In genomic region chr10:93165416-93166381, GRCm38 (mm10) we compare ENCODE assay signal across 8 mouse cellular contexts. TPM values are rescaled to one million over a fixed set of nuclear protein-coding genes. Genes with fewer than 3 reads are reported as not detected.
DNase-seq lines count a peak whose midpoint lies in the region; ATAC-seq and TF ChIP-seq lines count a peak whose summit lies in the region.

No protein-coding gene starts in this region.

- intact Hi-C loops in heart, postnatal 14 days (cut with DNase I), result loop anchor here (5.0 to 10.0 kb wide), 2 partner anchors 42 to 289 kb away; partner anchors contain the start of gene Lta4h

- peak overlapping the region; percentile 53; the same call in 1 of the 2 replicates for H3K9ac ChIP-seq in heart, embryonic 12.5 days
- peak overlapping the region; percentile 18; the same call in 1 of the 2 replicates for H3K9ac ChIP-seq in forebrain, postnatal 0 days
- peak overlapping the region; percentile 45 for H3K9ac ChIP-seq in liver, embryonic 15.5 days

- DNase-seq in heart, postnatal 14 days, result no peak
- peak; percentile 51 for DNase-seq in T-cell, adult 2 months (ENCODE audit: low spot score)
- DNase-seq in forebrain, postnatal 0 days, result peak; percentile 34
- DNase-seq in spleen, postnatal 36 days (ENCODE audit: low spot score in 2 of 2), result peak; percentile 12 to 36
- no peak for DNase-seq in adrenal gland, adult 18-20 months (ENCODE audit: low spot score in 2 of 2)
- DNase-seq in gastrocnemius, postnatal 25 days, result no peak

- H3K36me3 ChIP-seq in heart, embryonic 12.5 days, result peaks cover 2% of the 10 kb centered on the region; the same call in 1 of the 2 replicates
- H3K36me3 ChIP-seq in forebrain, postnatal 0 days (ENCODE audit: insufficient read depth), result no peaks in the 10 kb centered on the region
- no peaks in the 10 kb centered on the region for H3K36me3 ChIP-seq in liver, embryonic 15.5 days (replicated peaks)

- no peaks in the 10 kb centered on the region for H3K9me3 ChIP-seq in heart, embryonic 12.5 days (replicated peaks)
- H3K9me3 ChIP-seq in forebrain, postnatal 0 days (ENCODE audit: low read length), result no peaks in the 10 kb centered on the region
- H3K9me3 ChIP-seq in liver, embryonic 15.5 days (replicated peaks), result no peaks in the 10 kb centered on the region

- peaks cover 48% of the 10 kb centered on the region for H3K4me1 ChIP-seq in heart, embryonic 12.5 days (replicated peaks)
- H3K4me1 ChIP-seq in forebrain, postnatal 0 days (ENCODE audit: insufficient read depth), result peaks cover 22% of the 10 kb centered on the region
- peaks cover 60% of the 10 kb centered on the region for H3K4me1 ChIP-seq in liver, embryonic 15.5 days (replicated peaks)

- 26% methylated on average over 14 of the region's 14 CpGs for WGBS in heart, embryonic 12.5 days
- 13% methylated on average over 14 of the region's 14 CpGs for WGBS in forebrain, postnatal 0 days
- 15% methylated on average over 14 of the region's 14 CpGs for WGBS in liver, embryonic 15.5 days (ENCODE audit: insufficient replicate concordance)

- TF ChIP-seq CTCF in forebrain, postnatal 0 days (IDR thresholded peaks at IDR 0.05; ENCODE audit: low read depth), result no peak

- peak overlapping the region; percentile 4; the same call in 1 of the 2 replicates for H3K4me3 ChIP-seq in heart, embryonic 12.5 days
- peak overlapping the region; percentile 18; the same call in 1 of the 2 replicates for H3K4me3 ChIP-seq in forebrain, postnatal 0 days (ENCODE audit: low read depth, low read length)
- H3K4me3 ChIP-seq in liver, embryonic 15.5 days (replicated peaks), result peak overlapping the region; percentile 34

- H3K27ac ChIP-seq in heart, embryonic 12.5 days (ENCODE audit: poor library complexity, severe bottlenecking), result peak overlapping the region; percentile 69
- H3K27ac ChIP-seq in forebrain, postnatal 0 days (ENCODE audit: low read depth, low read length), result 0 out of 2 replicates have a peak overlapping the region, but pooled peaks have one; percentile 35
- peak overlapping the region; percentile 72 for H3K27ac ChIP-seq in liver, embryonic 15.5 days (replicated peaks)

- peak; percentile 19; the same call in 1 of the 2 replicates for ATAC-seq in heart, embryonic 12.5 days (ENCODE audit: insufficient number of reproducible peaks, low FRiP score)
- ATAC-seq in forebrain, postnatal 0 days, result no peak
- ATAC-seq in liver, embryonic 15.5 days (ENCODE audit: insufficient read depth), result no peak

- H3K27me3 ChIP-seq in heart, embryonic 12.5 days (replicated peaks), result no peaks in the 10 kb centered on the region
- H3K27me3 ChIP-seq in forebrain, postnatal 0 days (ENCODE audit: insufficient read depth, low read length), result no peaks in the 10 kb centered on the region
- no peaks in the 10 kb centered on the region for H3K27me3 ChIP-seq in liver, embryonic 15.5 days

- peak overlapping the region; percentile 48 for H3K4me2 ChIP-seq in heart, embryonic 12.5 days
- peak overlapping the region; percentile 39 for H3K4me2 ChIP-seq in forebrain, postnatal 0 days (ENCODE audit: low read depth)
- peak overlapping the region; percentile 68 for H3K4me2 ChIP-seq in liver, embryonic 15.5 days

RNA-seq across cellular contexts. Expression of gene Cdk17, which starts 5.0 kb away (rescaled TPM):
- polyA plus RNA-seq in heart, embryonic 12.5 days (2016; fragmentation: Nextera tagmentation; extraction: Ambion mirVana), result 25.2 and 27.1 TPM in 2 replicates
- total RNA-seq in heart, postnatal 14 days (2021), result 10 to 100 TPM; 28.0 to 28.3 TPM
- total RNA-seq in forebrain, postnatal 0 days (2014; rRNA removed), result 119 and 149 TPM in 2 replicates
- 39.2 and 46.8 TPM in 2 replicates for polyA plus RNA-seq in forebrain, postnatal 0 days (2015; fragmentation: Nextera tagmentation; extraction: Ambion mirVana)
- polyA plus RNA-seq in liver, embryonic 15.5 days (2015; fragmentation: Nextera tagmentation; extraction: Ambion mirVana), result 10.1 and 11.0 TPM in 2 replicates
- total RNA-seq in adrenal gland, adult 18-20 months (2021), result 10 to 100 TPM; 24.6 to 29.4 TPM
- total RNA-seq in gastrocnemius, postnatal 25 days (2021), result 1 to 10 TPM; 5.9 to 6.3 TPM

Comparison
In these comparisons a context has a peak if more than half of its experiments do, and no peak if none do; other contexts are left out.
1. DNase-seq: peak in T-cell, adult 2 months (single experiment), forebrain, postnatal 0 days (single experiment) and spleen, postnatal 36 days (2 of 2); none in heart, postnatal 14 days (0 of 2), adrenal gland, adult 18-20 months (0 of 2) and gastrocnemius, postnatal 25 days (single experiment).
2. Peak in every context shown above with its lines, with median percentiles within 50 percentile points of each other: H3K27ac ChIP-seq, H3K4me2 ChIP-seq, H3K4me3 ChIP-seq and H3K9ac ChIP-seq.